Mouse (Mus musculus): ENCODE data around the gene Mef2d. TPM values are rescaled to one million over a fixed set of nuclear protein-coding genes. Genes with fewer than 3 reads are reported as not detected.

Mef2d gene
- polyA plus RNA-seq, 1 experiment from 2014 or later, result 17.7 TPM

DNA sequence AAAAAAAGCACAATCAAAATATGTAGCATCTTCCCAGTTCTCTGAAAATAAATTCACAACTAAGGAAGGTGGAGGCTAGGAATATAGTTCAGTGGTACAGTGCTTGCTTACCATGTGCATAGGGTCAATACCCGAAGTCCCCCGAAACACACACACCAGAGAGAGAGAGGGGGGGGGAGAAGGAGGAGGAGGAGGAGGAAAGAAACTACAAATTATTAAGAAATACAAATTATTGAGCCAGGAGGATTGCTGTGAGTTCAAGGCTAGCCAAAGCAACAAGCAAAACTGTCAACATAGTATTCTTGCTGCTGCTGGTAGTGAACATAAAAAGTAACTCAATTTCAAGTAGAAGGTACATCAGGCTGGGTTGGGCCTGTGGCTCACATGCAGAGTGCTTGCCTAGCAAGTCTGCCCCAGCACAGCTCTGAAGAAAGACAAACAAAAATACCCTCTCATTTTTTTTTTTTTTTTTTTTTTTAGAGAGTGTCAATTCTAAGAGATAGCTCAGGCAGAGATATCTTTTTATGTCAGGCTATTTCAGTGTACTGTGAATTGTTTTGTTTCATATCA lies 57.5 kb downstream of the Mef2d start:
- H3K27me3 ChIP-seq (replicated peaks), result peaks cover 86% of the 10 kb centered on the region
- no peak for ATAC-seq (ENCODE audit: insufficient read depth, low FRiP score, low read depth)
- no peaks in the 10 kb centered on the region for H3K36me3 ChIP-seq
- H3K4me3 ChIP-seq (replicated peaks), result no peak overlapping the region
- H3K9ac ChIP-seq, result no peak overlapping the region
- H3K4me1 ChIP-seq, result peaks cover 10% of the 10 kb centered on the region
- H3K27ac ChIP-seq, result no peak overlapping the region
- H3K4me2 ChIP-seq, result no peak overlapping the region
- WGBS, result 37% methylated on average over 2 of the region's 2 CpGs
- no peaks in the 10 kb centered on the region for H3K9me3 ChIP-seq

DNA sequence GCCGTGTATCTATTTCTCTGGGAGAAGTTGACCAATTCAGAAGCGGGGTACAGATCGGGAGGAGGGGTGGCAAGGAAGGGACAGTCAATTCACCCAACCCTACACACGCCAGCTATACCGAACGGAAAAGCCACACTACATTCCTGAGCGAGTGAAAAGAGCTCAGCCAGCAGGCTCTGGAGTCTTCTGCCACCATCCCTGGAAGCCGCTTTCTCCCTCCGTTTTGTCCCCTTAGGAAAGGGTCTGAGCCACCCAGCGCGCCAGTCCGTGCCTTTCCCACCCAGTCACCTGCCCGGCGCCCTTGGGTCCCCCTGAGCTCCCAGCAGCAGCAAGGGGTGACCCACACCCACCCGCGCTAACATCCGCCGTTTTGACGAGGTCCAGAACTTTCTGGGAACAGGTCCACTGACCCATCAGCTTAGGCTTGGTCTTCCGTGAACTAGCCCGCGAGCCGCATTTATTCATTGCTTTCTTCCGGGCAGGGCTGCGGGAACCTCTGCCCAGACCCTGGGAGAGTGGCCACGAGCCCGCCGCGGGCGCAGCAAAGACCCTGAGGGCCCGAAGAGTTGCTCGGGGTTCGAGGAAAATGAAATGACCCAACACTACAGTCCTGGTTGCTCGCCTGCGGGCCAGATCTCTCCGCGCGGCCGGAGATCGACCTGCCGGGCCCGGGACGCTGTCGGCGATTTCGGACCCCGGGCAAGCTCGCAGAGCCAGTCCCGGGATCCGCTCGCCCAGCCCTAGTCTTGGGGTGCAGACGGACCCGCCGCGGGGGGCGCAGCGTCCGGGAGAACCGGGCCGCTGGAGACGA lies 58.2 kb downstream of the Mef2d start:
- Histone ChIP-seq H3K27me3 (replicated peaks) (peaks cover 92% of the 10 kb centered on the region), H3K4me2 (peak overlapping the region; percentile 54), H3K9ac (no peak overlapping the region), H3K9me3 (no peaks in the 10 kb centered on the region), H3K4me1 (peaks cover 10% of the 10 kb centered on the region), H3K27ac (no peak overlapping the region), H3K4me3 (replicated peaks) (peak overlapping the region; percentile 30), H3K36me3 (no peaks in the 10 kb centered on the region)
- 1% methylated on average over 61 of the region's 61 CpGs for WGBS
- no peak for ATAC-seq (ENCODE audit: insufficient read depth, low FRiP score, low read depth)

DNA sequence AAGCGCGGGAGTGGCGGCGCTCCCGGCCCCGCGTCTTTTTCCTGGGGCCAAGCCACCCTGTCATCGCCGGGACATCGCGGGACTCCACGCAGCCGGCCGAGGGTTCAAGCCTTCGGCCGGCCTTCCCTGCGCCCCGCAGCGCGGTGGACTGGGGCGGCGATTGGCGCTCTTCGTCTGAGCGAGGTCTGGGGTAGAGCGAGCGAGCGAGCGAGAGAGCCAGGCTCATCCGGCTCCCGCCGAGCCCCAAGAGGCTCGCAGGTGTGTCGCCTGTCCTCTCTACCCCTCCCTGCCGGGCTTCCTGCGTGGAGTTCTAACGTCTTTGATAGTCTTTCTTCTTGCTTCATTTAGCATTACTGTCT lies 58.8 kb downstream of the Mef2d start:
- ATAC-seq (ENCODE audit: insufficient read depth, low FRiP score, low read depth), result no peak
- Histone ChIP-seq H3K36me3 (no peaks in the 10 kb centered on the region), H3K27ac (no peak overlapping the region), H3K4me2 (peak overlapping the region; percentile 54), H3K4me3 (replicated peaks) (peak overlapping the region; percentile 30), H3K27me3 (replicated peaks) (peaks cover 92% of the 10 kb centered on the region), H3K9me3 (no peaks in the 10 kb centered on the region), H3K4me1 (peaks cover 10% of the 10 kb centered on the region), H3K9ac (no peak overlapping the region)
- 1% methylated on average over 37 of the region's 37 CpGs for WGBS

DNA sequence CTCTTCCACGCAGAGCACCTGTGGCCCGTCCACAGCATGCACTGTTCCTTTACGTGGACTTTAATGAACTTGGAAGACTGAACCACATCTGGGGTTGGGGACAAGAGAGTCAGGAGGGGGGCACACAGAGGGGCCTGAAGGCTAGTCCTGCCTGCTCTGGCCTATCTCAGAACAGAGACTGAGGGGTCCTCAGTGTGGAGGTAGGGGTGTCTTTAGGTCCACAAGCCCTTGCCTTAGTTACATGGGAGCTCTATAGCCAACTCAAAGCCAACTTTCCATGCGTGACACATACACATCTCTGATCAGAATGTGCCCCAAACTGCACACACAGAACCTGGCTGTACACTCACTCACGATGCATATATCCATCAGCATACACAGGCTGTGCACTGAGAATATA lies 59.5 kb downstream of the Mef2d start:
- Histone ChIP-seq H3K4me1 (peaks cover 10% of the 10 kb centered on the region), H3K27me3 (replicated peaks) (peaks cover 92% of the 10 kb centered on the region), H3K4me3 (replicated peaks) (no peak overlapping the region), H3K9ac (no peak overlapping the region), H3K27ac (no peak overlapping the region), H3K4me2 (no peak overlapping the region), H3K9me3 (no peaks in the 10 kb centered on the region), H3K36me3 (no peaks in the 10 kb centered on the region)
- WGBS, result 17% methylated on average over 5 of the region's 5 CpGs
- no peak for ATAC-seq (ENCODE audit: insufficient read depth, low FRiP score, low read depth)

DNA sequence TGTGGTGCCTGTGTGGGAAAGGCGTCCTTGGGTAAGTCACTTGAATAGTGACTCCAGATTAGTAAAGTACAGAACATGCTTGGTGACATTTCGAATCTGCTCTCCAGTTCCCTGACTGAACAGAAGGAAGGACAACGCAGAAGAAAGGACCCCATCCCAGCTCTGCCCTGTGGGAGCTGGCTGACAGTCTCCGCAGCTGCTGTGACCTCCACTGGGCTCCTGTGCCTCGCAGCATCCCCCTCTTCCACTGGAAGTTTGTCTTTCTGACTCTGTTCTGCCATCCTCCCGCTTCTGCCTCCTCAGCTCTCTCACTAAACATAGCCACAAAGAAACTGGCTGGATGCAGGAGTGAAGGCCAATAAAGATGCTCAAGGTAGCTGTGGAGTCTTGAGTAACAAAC lies 60.8 kb downstream of the Mef2d start:
- H3K4me2 ChIP-seq, result no peak overlapping the region
- no peaks in the 10 kb centered on the region for H3K36me3 ChIP-seq
- no peak for ATAC-seq (ENCODE audit: insufficient read depth, low FRiP score, low read depth)
- WGBS, result 7% methylated on average over 6 of the region's 6 CpGs
- peaks cover 10% of the 10 kb centered on the region for H3K4me1 ChIP-seq
- no peak overlapping the region for H3K27ac ChIP-seq
- H3K27me3 ChIP-seq (replicated peaks), result peaks cover 92% of the 10 kb centered on the region
- H3K4me3 ChIP-seq (replicated peaks), result no peak overlapping the region
- H3K9ac ChIP-seq, result no peak overlapping the region
- no peaks in the 10 kb centered on the region for H3K9me3 ChIP-seq

DNA sequence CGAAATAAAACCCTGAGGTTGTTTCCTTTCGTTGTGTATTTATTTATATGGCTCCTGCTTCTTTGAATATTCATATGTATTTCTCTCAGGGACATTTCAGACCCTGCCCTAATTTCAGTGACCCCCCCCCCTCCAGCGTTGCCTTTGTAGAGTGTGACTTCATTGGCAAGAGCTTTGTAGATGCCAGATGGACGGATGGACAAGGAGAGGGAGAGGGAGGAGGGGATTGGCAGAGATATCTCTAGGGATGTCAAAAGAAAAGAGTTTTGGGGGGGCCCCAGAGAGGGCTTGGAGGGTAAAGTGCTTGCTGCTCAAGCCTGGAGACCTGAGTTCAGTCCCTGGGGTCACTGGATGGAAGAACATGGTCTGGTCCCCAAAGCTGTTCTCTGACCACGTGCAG lies 61.3 kb downstream of the Mef2d start:
- Histone ChIP-seq H3K4me3 (replicated peaks) (no peak overlapping the region), H3K9me3 (no peaks in the 10 kb centered on the region), H3K36me3 (no peaks in the 10 kb centered on the region), H3K4me2 (no peak overlapping the region), H3K27ac (no peak overlapping the region), H3K9ac (no peak overlapping the region), H3K27me3 (replicated peaks) (peaks cover 92% of the 10 kb centered on the region), H3K4me1 (peaks cover 10% of the 10 kb centered on the region)
- WGBS, result 17% methylated on average over 5 of the region's 5 CpGs
- ATAC-seq (ENCODE audit: insufficient read depth, low FRiP score, low read depth), result no peak

DNA sequence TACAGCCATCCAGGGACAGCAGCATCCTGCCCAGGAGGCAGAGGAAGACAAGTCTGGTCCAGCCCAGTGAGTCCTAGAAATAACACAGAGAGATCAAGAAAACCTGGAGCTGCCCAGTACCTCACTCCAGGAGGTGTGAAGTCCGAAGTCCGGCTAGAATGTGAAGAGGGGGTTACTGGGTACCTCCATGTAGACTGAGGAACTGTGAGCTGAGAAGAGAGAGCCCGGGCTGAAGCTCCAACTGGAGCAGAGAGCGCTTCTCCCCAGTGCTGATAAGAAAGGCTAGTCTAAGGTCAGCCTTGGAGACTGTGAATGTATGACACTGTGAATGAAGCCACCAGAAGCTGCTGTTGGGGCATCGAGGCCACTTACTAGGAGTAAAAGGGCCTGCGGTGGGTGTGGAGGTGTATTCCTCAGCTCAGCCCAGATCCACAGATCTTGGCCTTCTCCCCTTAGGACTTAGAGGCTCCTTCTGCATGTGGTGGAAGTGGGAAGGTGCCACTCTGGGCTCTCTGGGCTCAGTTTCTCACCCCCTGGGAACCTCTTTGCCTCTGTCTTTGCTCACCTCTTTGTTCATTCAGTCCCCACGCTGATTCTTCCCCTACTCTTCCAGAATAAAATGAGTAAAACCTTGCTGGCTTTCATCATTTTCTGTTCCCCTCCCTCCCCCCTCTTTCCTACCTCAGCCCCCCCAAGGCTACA lies 62.0 kb downstream of the Mef2d start:
- Histone ChIP-seq H3K9me3 (no peaks in the 10 kb centered on the region), H3K27ac (no peak overlapping the region), H3K9ac (no peak overlapping the region), H3K4me1 (peaks cover 10% of the 10 kb centered on the region), H3K4me3 (replicated peaks) (no peak overlapping the region), H3K4me2 (no peak overlapping the region), H3K27me3 (replicated peaks) (peaks cover 93% of the 10 kb centered on the region), H3K36me3 (no peaks in the 10 kb centered on the region)
- WGBS, result 4% methylated on average over 7 of the region's 7 CpGs
- no peak for ATAC-seq (ENCODE audit: insufficient read depth, low FRiP score, low read depth)

DNA sequence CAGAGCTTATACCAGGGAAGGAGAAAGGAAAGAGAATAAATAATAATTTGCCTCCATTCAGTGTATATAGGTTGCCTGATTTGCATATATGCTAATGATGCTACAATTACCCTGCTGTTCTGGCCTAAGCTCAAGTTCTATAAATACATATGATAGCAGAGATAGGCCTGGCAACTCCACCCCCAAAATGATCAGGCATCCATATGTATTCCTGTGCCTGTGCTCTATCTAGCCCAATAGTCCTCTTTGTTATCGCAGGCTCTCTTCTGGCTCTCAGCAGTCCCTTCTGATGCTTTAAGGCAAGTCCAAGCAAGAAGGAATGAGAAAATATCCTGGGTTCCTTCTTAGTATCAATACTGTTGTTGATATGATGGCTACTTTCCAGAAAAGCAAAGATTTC lies 62.6 kb downstream of the Mef2d start:
- Histone ChIP-seq H3K4me3 (replicated peaks) (no peak overlapping the region), H3K9ac (no peak overlapping the region), H3K36me3 (no peaks in the 10 kb centered on the region), H3K27ac (no peak overlapping the region), H3K9me3 (no peaks in the 10 kb centered on the region), H3K27me3 (replicated peaks) (peaks cover 96% of the 10 kb centered on the region), H3K4me1 (peaks cover 10% of the 10 kb centered on the region), H3K4me2 (no peak overlapping the region)
- no peak for ATAC-seq (ENCODE audit: insufficient read depth, low FRiP score, low read depth)
- 35% methylated on average over 1 of the region's 1 CpGs for WGBS

DNA sequence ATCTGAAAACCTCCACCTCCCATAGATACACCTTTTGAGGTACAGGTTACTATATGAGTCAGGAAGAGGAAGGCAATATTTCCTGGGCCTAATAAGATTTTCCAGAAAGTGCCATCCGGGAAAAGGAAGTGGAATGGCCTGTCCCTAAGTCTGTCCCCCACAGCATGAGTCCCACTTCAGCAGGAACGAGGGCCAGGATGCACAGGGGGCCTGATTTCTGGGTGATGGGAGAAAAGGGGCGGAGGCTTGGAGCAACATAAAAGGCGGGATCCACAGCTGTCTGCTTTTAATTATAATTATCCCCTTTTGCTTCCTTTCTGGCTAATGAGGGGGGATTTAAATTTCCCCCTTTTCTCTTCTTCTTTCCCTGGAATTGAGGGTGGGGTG lies 63.0 kb downstream of the Mef2d start:
- H3K4me1 ChIP-seq, result peaks cover 10% of the 10 kb centered on the region
- no peak overlapping the region for H3K4me2 ChIP-seq
- no peak overlapping the region for H3K4me3 ChIP-seq (replicated peaks)
- H3K9ac ChIP-seq, result no peak overlapping the region
- H3K27ac ChIP-seq, result no peak overlapping the region
- H3K36me3 ChIP-seq, result no peaks in the 10 kb centered on the region
- 6% methylated on average over 4 of the region's 4 CpGs for WGBS
- peaks cover 98% of the 10 kb centered on the region for H3K27me3 ChIP-seq (replicated peaks)
- ATAC-seq (ENCODE audit: insufficient read depth, low FRiP score, low read depth), result no peak
- H3K9me3 ChIP-seq, result no peaks in the 10 kb centered on the region

DNA sequence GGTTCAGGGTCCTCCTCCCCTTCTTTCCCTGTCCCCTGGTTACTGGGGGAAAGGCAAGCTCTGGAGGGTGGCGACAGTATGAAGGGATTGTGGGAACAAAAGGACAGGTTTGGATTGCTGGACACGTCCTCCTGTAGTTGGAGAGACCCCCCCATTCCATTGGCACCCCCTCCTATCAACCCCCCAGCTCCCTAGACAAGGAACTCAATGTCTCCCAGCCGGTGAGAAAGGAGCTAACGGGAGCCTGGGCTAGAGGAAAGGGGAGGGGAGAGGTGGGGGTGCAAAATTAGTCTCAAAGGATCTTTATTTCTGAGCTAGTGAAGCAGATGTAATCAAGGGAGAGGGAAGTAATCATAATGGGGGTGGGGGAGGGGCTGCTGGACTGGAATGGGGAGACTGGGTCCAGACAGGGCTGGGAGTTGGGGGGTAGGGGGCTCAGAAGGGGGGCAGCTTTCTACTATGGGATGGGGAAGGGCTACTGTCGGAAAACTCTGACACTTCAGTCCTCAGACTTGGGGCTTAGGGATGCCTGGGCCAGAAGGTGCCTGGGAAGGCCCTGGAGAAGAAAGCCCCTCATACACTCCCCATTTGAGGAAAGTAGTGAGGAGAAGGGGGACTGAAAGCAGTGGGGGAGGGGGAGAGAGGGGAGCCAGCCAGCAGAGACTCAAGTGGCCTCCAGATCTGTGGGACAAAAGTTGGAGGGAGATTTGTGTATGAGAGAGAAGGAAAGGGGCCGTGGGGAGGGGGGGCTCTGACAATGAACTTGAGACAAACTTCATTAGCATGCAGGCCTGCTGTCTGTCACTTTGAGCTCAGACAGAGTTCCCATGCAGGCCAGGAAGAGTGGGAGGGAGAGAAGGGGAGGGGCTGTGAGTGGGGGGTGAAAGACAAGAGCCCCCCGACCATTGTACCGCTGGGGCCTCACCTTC lies 63.7 kb downstream of the Mef2d start:
- Histone ChIP-seq H3K27me3 (replicated peaks) (peaks cover 98% of the 10 kb centered on the region), H3K4me2 (no peak overlapping the region), H3K9ac (no peak overlapping the region), H3K9me3 (no peaks in the 10 kb centered on the region), H3K4me3 (replicated peaks) (no peak overlapping the region), H3K4me1 (peaks cover 3% of the 10 kb centered on the region), H3K27ac (no peak overlapping the region), H3K36me3 (no peaks in the 10 kb centered on the region)
- 3% methylated on average over 8 of the region's 8 CpGs for WGBS
- ATAC-seq (ENCODE audit: insufficient read depth, low FRiP score, low read depth), result no peak

DNA sequence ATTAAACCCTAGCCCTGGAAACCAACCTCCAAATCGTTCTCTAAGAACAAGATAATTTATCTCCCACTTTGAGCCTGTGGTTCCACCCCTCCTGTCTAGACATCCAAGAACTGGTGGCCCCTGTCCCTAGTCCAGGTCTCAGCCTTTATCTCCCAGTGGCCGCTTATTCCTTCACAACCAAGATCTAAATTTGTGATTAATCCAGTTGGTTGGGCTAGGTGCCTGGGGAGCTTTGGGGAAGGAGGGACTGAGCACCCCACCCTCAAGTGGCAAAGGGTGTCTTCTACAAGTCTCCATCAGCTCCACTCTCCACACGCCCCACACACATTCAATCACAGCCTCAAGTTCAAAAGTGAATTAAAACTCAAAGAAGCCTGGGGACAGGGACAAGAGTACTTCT lies 64.3 kb downstream of the Mef2d start:
- H3K4me1 ChIP-seq, result no peaks in the 10 kb centered on the region
- ATAC-seq (ENCODE audit: insufficient read depth, low FRiP score, low read depth), result no peak
- no peaks in the 10 kb centered on the region for H3K36me3 ChIP-seq
- 6% methylated on average over 3 of the region's 3 CpGs for WGBS
- H3K4me2 ChIP-seq, result no peak overlapping the region
- H3K27ac ChIP-seq, result no peak overlapping the region
- no peaks in the 10 kb centered on the region for H3K9me3 ChIP-seq
- peaks cover 97% of the 10 kb centered on the region for H3K27me3 ChIP-seq (replicated peaks)
- no peak overlapping the region for H3K9ac ChIP-seq
- H3K4me3 ChIP-seq (replicated peaks), result no peak overlapping the region

All from stomach, embryonic 15.5 days (tissue).